Mouse (Mus musculus) limb, embryonic 14.5 days (tissue): ENCODE results near the gene Cnn3. TPM values are rescaled to one million over a fixed set of nuclear protein-coding genes. Genes with fewer than 3 reads are reported as not detected.
A peak's percentile ranks its signal among the peaks of the same experiment; 100 is the strongest.

Source experiments
- ATAC-seq: fragments of 200-750 bp; cut with Nextera tagmentation; 2 replicates; pipeline ENCODE4 v1.8.0; 2017; ENCODE audit warnings: low read depth, moderate number of reproducible peaks, moderate TSS enrichment; ENCODE audit not compliant: low FRiP score
- DNase-seq: peaks from one replicate; pipeline ENCODE4 v3.0.0-alpha.2; 2015; ENCODE audit warnings: low spot score
- H3K27ac ChIP-seq: fragments of 300-500 bp; sonication (generic); replicated peaks from 2 replicates; pipeline ENCODE4 v1.5.1; 2014; ENCODE audit warnings: low read depth, mild to moderate bottlenecking, low read length, moderate library complexity, mixed read lengths
- H3K27me3 ChIP-seq: fragments of 300-500 bp; sonication (generic); 2 replicates; pipeline ENCODE4 v1.6.1; 2014; ENCODE audit warnings: low read length, mixed read lengths; ENCODE audit not compliant: control insufficient read depth, insufficient read depth
- H3K36me3 ChIP-seq: fragments of 300-500 bp; sonication (generic); 2 replicates; pipeline ENCODE4 v1.6.1; 2014; ENCODE audit warnings: mild to moderate bottlenecking, low read length, moderate library complexity, mixed read lengths; ENCODE audit not compliant: control insufficient read depth, insufficient read depth
- H3K4me1 ChIP-seq: fragments of 300-500 bp; sonication (generic); 2 replicates; pipeline ENCODE4 v1.6.1; 2014; ENCODE audit warnings: antibody characterized with exemption, low read length, mixed read lengths; ENCODE audit not compliant: control insufficient read depth, insufficient read depth
- H3K4me2 ChIP-seq: fragments of 300-500 bp; sonication (generic); replicated peaks from 2 replicates; pipeline ENCODE4 v1.6.1; 2014; ENCODE audit warnings: low read depth, mild to moderate bottlenecking, low read length, moderate library complexity; ENCODE audit not compliant: severe bottlenecking
- H3K4me3 ChIP-seq: fragments of 300-500 bp; sonication (generic); replicated peaks from 2 replicates; pipeline ENCODE4 v1.5.1; 2014; ENCODE audit warnings: low read length
- H3K9ac ChIP-seq: fragments of 300-500 bp; sonication (generic); 2 replicates; pipeline ENCODE4 v1.6.1; 2014; ENCODE audit warnings: mild to moderate bottlenecking, low read depth, low read length, moderate library complexity; ENCODE audit not compliant: severe bottlenecking
- H3K9me3 ChIP-seq: fragments of 300-500 bp; sonication (generic); 2 replicates; pipeline ENCODE4 v1.6.1; 2016; ENCODE audit warnings: low read length; ENCODE audit not compliant: control insufficient read depth
- POLR2A ChIP-seq: fragments of 200-500 bp; IDR thresholded peaks from 2 replicates; pipeline ENCODE4 v1.8.0; 2012; ENCODE audit warnings: inconsistent platforms, mild to moderate bottlenecking, moderate library complexity, borderline replicate concordance; ENCODE audit not compliant: insufficient read depth, insufficient read length; ENCODE audit errors: extremely low read depth
- WGBS: fragments of 180-500 bp; shearing (Covaris S2); extraction: QIAGEN DNeasy Blood & Tissue Kit; methylation state at CpG from one replicate; pipeline ENCODE4 v1.1.7; 2014; 5-methylcytosine and 5-hydroxymethylcytosine counted together
- polyA plus RNA-seq, 2 experiments: library from polyadenylated mRNA; depleted of rRNA in 1 of 2; stranded (reverse) in 1 of 2; unstranded in 1 of 2; fragments of >200 nt; fragmentation: Nextera tagmentation in 1 of 2; extraction: Ambion mirVana in 1 of 2; gene quantifications; 2 replicates each; pipeline versions ENCODE4 v1.2.1 to v1.2.3; 2012 to 2014

Cnn3 gene
- polyA plus RNA-seq, 2 experiments, result 674 to 746 TPM

- Histone ChIP-seq H3K36me3 (peaks cover 40% of the 10 kb centered on the region), H3K4me3 (no peak overlapping the region), H3K9me3 (no peaks in the 10 kb centered on the region), H3K9ac (no peak overlapping the region), H3K4me1 (peaks cover 4% of the 10 kb centered on the region; the same call in 1 of the 2 replicates), H3K4me2 (no peak overlapping the region), H3K27me3 (no peaks in the 10 kb centered on the region), H3K27ac (no peak overlapping the region)
- ATAC-seq (no peak), DNase-seq (no peak)
- no peak for TF ChIP-seq POLR2A
- WGBS, result 74% methylated on average over 8 of the region's 8 CpGs
Observed at GRCm38 (mm10) chr3:121446454-121446853, 20.2 kb downstream of the Cnn3 start.

GRCm38 (mm10) chr3:121448029-121448468, 21.8 kb downstream of the Cnn3 start:
- Histone ChIP-seq H3K4me2 (no peak overlapping the region), H3K27me3 (no peaks in the 10 kb centered on the region), H3K36me3 (peaks cover 44% of the 10 kb centered on the region), H3K27ac (0 out of 2 replicates have a peak overlapping the region, but pooled peaks have one; percentile 15), H3K4me3 (no peak overlapping the region), H3K9me3 (no peaks in the 10 kb centered on the region), H3K4me1 (peaks cover 4% of the 10 kb centered on the region; the same call in 1 of the 2 replicates), H3K9ac (no peak overlapping the region)
- DNase-seq (no peak), ATAC-seq (peak; percentile 23; the same call in 1 of the 2 replicates)
- WGBS, result 51% methylated on average over 11 of the region's 11 CpGs
- TF ChIP-seq POLR2A, result no peak

DNA sequence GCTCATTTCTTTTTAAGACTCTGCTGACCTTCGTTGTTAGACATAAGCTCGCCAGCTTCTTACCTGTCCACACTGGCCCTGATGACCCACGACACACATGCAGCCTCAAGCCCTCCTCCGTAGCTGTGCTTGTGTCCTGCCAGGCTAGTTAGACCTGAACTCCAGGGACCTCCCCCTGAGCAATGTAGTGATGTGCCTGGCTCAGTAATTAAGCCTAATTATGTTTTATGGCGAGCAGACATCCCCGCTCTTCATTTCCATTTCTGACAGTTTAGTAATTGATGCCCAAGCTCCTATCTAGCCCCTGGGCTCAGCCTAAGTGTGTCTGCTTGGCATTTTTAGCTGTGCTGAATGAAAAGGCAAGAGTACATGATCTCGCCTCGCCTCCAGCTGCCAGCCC, 22.3 kb downstream of the Cnn3 start:
- 74% methylated on average over 8 of the region's 8 CpGs for WGBS
- Histone ChIP-seq H3K9me3 (no peaks in the 10 kb centered on the region), H3K36me3 (peaks cover 43% of the 10 kb centered on the region), H3K9ac (no peak overlapping the region), H3K27ac (0 out of 2 replicates have a peak overlapping the region, but pooled peaks have one; percentile 15), H3K4me2 (no peak overlapping the region), H3K4me3 (no peak overlapping the region), H3K27me3 (no peaks in the 10 kb centered on the region), H3K4me1 (peaks cover 4% of the 10 kb centered on the region; the same call in 1 of the 2 replicates)
- ATAC-seq (no peak), DNase-seq (no peak)
- no peak for TF ChIP-seq POLR2A

DNA sequence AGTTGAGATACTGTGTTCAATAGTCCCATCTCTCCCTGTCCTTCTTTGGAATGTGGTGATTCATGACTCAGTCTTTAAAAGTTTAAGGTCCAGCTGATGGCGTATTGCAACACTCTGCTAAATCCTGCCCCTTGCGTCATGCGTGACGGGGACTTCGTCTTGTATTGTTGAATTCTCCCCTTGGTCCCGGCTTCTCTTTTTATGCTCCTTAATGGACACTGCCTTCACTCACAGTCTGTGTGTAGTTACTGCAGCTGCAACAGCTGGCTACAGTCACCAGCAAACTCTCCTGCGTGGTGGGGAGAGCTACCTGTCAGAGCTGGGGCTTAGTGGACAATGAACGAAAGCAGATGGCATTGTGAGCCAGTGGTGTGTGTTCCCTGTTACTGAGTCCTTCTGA, 23.2 kb downstream of the Cnn3 start:
- 81% methylated on average over 8 of the region's 8 CpGs for WGBS
- no peak for DNase-seq
- Histone ChIP-seq H3K4me3 (no peak overlapping the region), H3K4me1 (peaks cover 4% of the 10 kb centered on the region; the same call in 1 of the 2 replicates), H3K9me3 (no peaks in the 10 kb centered on the region), H3K4me2 (no peak overlapping the region), H3K36me3 (peaks cover 45% of the 10 kb centered on the region), H3K9ac (no peak overlapping the region), H3K27ac (no peak overlapping the region), H3K27me3 (no peaks in the 10 kb centered on the region)
- ATAC-seq, result no peak
- no peak for TF ChIP-seq POLR2A

GRCm38 (mm10) chr3:121451404-121451803, 25.1 kb downstream of the Cnn3 start:
- WGBS, result 81% methylated on average over 10 of the region's 10 CpGs

More at GRCm38 (mm10) chr3:121451404-121451803, 25.1 kb downstream of the Cnn3 start:
- no peak overlapping the region for H3K4me2 ChIP-seq
- H3K9me3 ChIP-seq, result no peaks in the 10 kb centered on the region
- H3K27me3 ChIP-seq, result no peaks in the 10 kb centered on the region
- no peak for TF ChIP-seq POLR2A
- no peak overlapping the region for H3K27ac ChIP-seq
- no peak overlapping the region for H3K4me3 ChIP-seq
- peaks cover 62% of the 10 kb centered on the region for H3K36me3 ChIP-seq
- peaks cover 4% of the 10 kb centered on the region; the same call in 1 of the 2 replicates for H3K4me1 ChIP-seq
- DNase-seq (no peak), ATAC-seq (no peak)
- no peak overlapping the region for H3K9ac ChIP-seq
